Mouse (Mus musculus): ENCODE results near the gene Krt31.

Gene Krt31

GRCm38 (mm10) chr11:100050451-100050850 lies at the start of gene Krt31:
Krt31 (minus strand) TSS chr11:100050551.
- DNase-seq (ENCODE audit: low spot score): no peak

GRCm38 (mm10) chr11:100097819-100098218 lies 47.5 kb upstream of the Krt31 start:
- DNase-seq (ENCODE audit: low spot score): no peak

GRCm38 (mm10) chr11:100096141-100096540 lies 45.8 kb upstream of the Krt31 start, which contains the start of gene Krt35:
Krt35 (minus strand) TSS chr11:100096241.
- no peak for DNase-seq (ENCODE audit: low spot score)

GRCm38 (mm10) chr11:100088378-100089025 lies 38.2 kb upstream of the Krt31 start:
- no peak for DNase-seq (ENCODE audit: low spot score)

- no peak for DNase-seq (ENCODE audit: low spot score)
These were observed 37.5 kb upstream of the Krt31 start, which contains the start of gene Krt32 for GRCm38 (mm10) chr11:100087861-100088260. Krt32 (minus strand) TSS chr11:100088226.

- no peak for DNase-seq (ENCODE audit: low spot score)
These were observed 23.5 kb upstream of the Krt31 start for GRCm38 (mm10) chr11:100073873-100074272.

- no peak for DNase-seq (ENCODE audit: low spot score)
These were observed 17.1 kb upstream of the Krt31 start for GRCm38 (mm10) chr11:100067293-100068036.

GRCm38 (mm10) chr11:100066236-100067010 lies 16.1 kb upstream of the Krt31 start:
- no peak for DNase-seq (ENCODE audit: low spot score)

- no peak for DNase-seq (ENCODE audit: low spot score)
These were observed 8.5 kb upstream of the Krt31 start for GRCm38 (mm10) chr11:100058875-100059274.

- no peak for DNase-seq (ENCODE audit: low spot score)
These were observed 5.6 kb upstream of the Krt31 start for GRCm38 (mm10) chr11:100055686-100056655.

- DNase-seq (ENCODE audit: low spot score): no peak
These were observed 3.2 kb downstream of the Krt31 start for GRCm38 (mm10) chr11:100047193-100047592.

- DNase-seq (ENCODE audit: low spot score): no peak
These were observed 4.0 kb downstream of the Krt31 start for GRCm38 (mm10) chr11:100046303-100046866.

GRCm38 (mm10) chr11:100041454-100041853 lies 8.9 kb downstream of the Krt31 start, which contains the start of gene Krt34:
Krt34 (minus strand) TSS chr11:100041554.
- DNase-seq (ENCODE audit: low spot score): no peak

GRCm38 (mm10) chr11:100029768-100030167 lies 20.6 kb downstream of the Krt31 start, which contains the start of gene Krt33b:
Krt33b (minus strand) TSS chr11:100029868.
- no peak for DNase-seq (ENCODE audit: low spot score)

GRCm38 (mm10) chr11:100021438-100021837 lies 28.9 kb downstream of the Krt31 start:
- DNase-seq (ENCODE audit: low spot score): no peak

- no peak for DNase-seq (ENCODE audit: low spot score)
These were observed 30.9 kb downstream of the Krt31 start for GRCm38 (mm10) chr11:100019466-100019865.

GRCm38 (mm10) chr11:100016112-100016511 lies 34.2 kb downstream of the Krt31 start, which contains the start of gene Krt33a:
Krt33a (minus strand) TSS chr11:100016212.
- DNase-seq (ENCODE audit: low spot score): no peak

GRCm38 (mm10) chr11:100013691-100014171 lies 36.6 kb downstream of the Krt31 start:
- no peak for DNase-seq (ENCODE audit: low spot score)

- no peak for DNase-seq (ENCODE audit: low spot score)
These were observed 39.7 kb downstream of the Krt31 start for GRCm38 (mm10) chr11:100010682-100011081.

- no peak for DNase-seq (ENCODE audit: low spot score)
These were observed 42.0 kb downstream of the Krt31 start for GRCm38 (mm10) chr11:100008336-100008735.

GRCm38 (mm10) chr11:100006624-100007023 lies 43.7 kb downstream of the Krt31 start:
- peak; percentile 5 for DNase-seq (ENCODE audit: low spot score)
